Mouse (Mus musculus): ENCODE results near the gene Tarbp2. TPM values are rescaled to one million over a fixed set of nuclear protein-coding genes. Genes with fewer than 3 reads are reported as not detected.
A peak's percentile ranks its signal among the peaks of the same experiment; 100 is the strongest.

Tarbp2 gene
- total and polyA plus RNA-seq, 3 experiments, result 62.2 to 105 (median 75.6) TPM

DNA sequence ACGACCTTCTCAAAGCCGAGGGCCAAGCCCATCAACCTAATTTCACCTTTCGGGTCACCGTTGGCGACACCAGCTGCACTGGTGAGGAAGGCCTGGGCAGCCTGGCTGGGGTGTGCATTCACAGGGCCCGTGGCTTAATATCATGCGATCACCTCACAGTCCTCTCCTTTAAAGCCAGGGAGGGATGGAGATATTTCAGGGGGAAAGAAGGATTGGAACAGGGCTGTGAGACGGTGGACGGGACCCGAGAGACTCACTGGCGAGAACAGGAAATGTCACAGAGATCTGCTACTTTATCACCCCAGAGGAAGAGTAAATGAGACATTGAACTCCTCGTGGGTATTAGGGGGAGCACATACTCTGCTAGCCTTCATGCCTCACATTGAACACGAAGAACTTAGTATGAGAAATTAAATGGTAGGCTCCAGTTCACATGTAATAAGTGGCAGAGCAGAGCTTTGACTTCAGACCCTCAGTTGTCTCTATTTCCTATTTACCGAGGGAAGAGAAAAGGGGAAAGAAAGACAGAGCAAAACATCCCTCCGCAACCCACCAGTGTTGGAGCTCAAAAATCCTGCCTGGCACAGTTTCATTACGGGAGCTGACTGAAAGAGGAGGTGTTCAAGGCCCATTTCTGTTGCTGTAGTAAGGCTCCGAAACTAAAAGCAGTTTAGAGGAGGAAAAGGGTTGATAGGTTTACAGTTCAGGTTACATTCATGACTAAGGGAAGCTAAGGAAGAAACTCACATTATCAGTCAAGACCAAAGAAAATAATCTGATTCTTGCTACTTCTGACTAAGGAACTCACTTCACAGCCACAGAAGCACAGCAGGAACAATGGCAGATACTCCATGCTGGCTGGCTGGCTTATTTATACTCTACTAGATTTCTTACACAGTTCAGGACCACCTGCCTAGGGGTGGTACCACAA lies 1.5 kb downstream of the Tarbp2 start:
- in situ Hi-C loops (cut with MboI; ENCODE audit: low pct_ligation_motif_present, low pct_unique_long_range_greater_than_20kb, low sequenced_read_pairs) (loop anchor here (5.0 kb wide), 1 partner anchor 52 kb away; no protein-coding TSS in a partner anchor), dilution Hi-C loops (cut with MboI; ENCODE audit: extremely low pct_ligation_motif_present, extremely low pct_unique_long_range_greater_than_20kb, low sequenced_read_pairs) (no loop called here)
- no peak for DNase-seq (ENCODE audit: extremely low read depth)
- Histone ChIP-seq H3K27me3 (replicated peaks) (peaks cover 3% of the 10 kb centered on the region), H3K79me2 (replicated peaks; ENCODE audit: control insufficient read depth, extremely low read depth, insufficient read depth, poor library complexity, severe bottlenecking) (peaks cover 6% of the 10 kb centered on the region), H3K9me3 (replicated peaks; ENCODE audit: low read length) (no peaks in the 10 kb centered on the region), H3K36me3 (replicated peaks in 1 of 2; ENCODE audit: control insufficient read depth in 1 of 2, insufficient read depth in 1 of 2, low read length in 1 of 2) (peaks cover 34 to 39% of the 10 kb centered on the region in 2 experiments), H3K4me2 (ENCODE audit: insufficient read depth, low read depth, poor library complexity, severe bottlenecking) (peak overlapping the region; percentile 87), H3K4me1 (ENCODE audit: control insufficient read depth in 1 of 2, insufficient read depth in 2 of 2) (peaks cover 3 to 34% of the 10 kb centered on the region in 2 experiments; a peak in 3 of 4 replicates), H3K27ac (ENCODE audit: insufficient read depth, low read depth) (0 out of 2 replicates have a peak overlapping the region, but pooled peaks have one; percentile 94), H3K9ac (ENCODE audit: insufficient read depth, low read depth) (peak overlapping the region; percentile 96), H3K4me3 (replicated peaks in 1 of 3; ENCODE audit: low read depth in 2 of 3, low read length in 2 of 3, poor library complexity in 1 of 3) (peak overlapping the region; percentile 61 to 98 (median 90))
- no peak for TF ChIP-seq MEF2A (IDR thresholded peaks at IDR 0.05; ENCODE audit: borderline replicate concordance, low read depth, low read length)
- no peak for TF ChIP-seq SIN3A (IDR thresholded peaks at IDR 0.05; ENCODE audit: low read length)
- TF ChIP-seq RCOR1 (conservative IDR thresholded peaks at IDR 0.05; ENCODE audit: low read depth, low read length), result no peak
- no peak for TF ChIP-seq BHLHE40 (IDR thresholded peaks at IDR 0.05; ENCODE audit: low read depth, low read length)
- no peak for TF ChIP-seq ZMIZ1 (IDR thresholded peaks at IDR 0.05; ENCODE audit: low read depth, low read length)
- TF ChIP-seq ZKSCAN1 (IDR thresholded peaks at IDR 0.05; ENCODE audit: borderline replicate concordance, low read depth, low read length), result no peak
- no peak for TF ChIP-seq JUND (conservative IDR thresholded peaks at IDR 0.05; ENCODE audit: low read depth, low read length)
- TF ChIP-seq RAD21 (IDR thresholded peaks at IDR 0.05; ENCODE audit: low read depth, low read length), result no peak
- no peak for TF ChIP-seq MXI1 (IDR thresholded peaks at IDR 0.05; ENCODE audit: low read depth, low read length)
- TF ChIP-seq UBTF (IDR thresholded peaks at IDR 0.05; ENCODE audit: low read depth, low read length), result no peak
- TF ChIP-seq MAZ (IDR thresholded peaks at IDR 0.05; ENCODE audit: low read depth, low read length), result no peak
- TF ChIP-seq POLR2AphosphoS2 (IDR thresholded peaks at IDR 0.05; ENCODE audit: low read depth, low read length), result no peak
- TF ChIP-seq KAT2A (IDR thresholded peaks at IDR 0.05; ENCODE audit: insufficient replicate concordance, low read length), result no peak
- TF ChIP-seq GABPA (IDR thresholded peaks at IDR 0.05; ENCODE audit: insufficient replicate concordance, low read depth, low read length), result no peak
- no peak for TF ChIP-seq USF1 (IDR thresholded peaks at IDR 0.05; ENCODE audit: low read depth, low read length)
- TF ChIP-seq MYC (IDR thresholded peaks at IDR 0.05; ENCODE audit: low read depth, low read length), result no peak
- no peak for TF ChIP-seq ETS1 (conservative IDR thresholded peaks at IDR 0.05; ENCODE audit: low read depth, low read length)
- TF ChIP-seq ZC3H11A (IDR thresholded peaks at IDR 0.05; ENCODE audit: low read depth, low read length), result no peak
- no peak for TF ChIP-seq ELF1 (IDR thresholded peaks at IDR 0.05; ENCODE audit: low read depth, low read length)

Data from CH12.LX (cell line).